Mouse (Mus musculus): ENCODE measurements around the gene Glod4.

Glod4 gene

GRCm38 (mm10) chr11:76081048-76081640 lies 162.4 kb downstream of the Glod4 start:
- no peak for DNase-seq (ENCODE audit: low spot score)

- DNase-seq (ENCODE audit: low spot score), result no peak
These were observed 163.2 kb downstream of the Glod4 start for GRCm38 (mm10) chr11:76080293-76080692.

GRCm38 (mm10) chr11:76077341-76077740 lies 166.2 kb downstream of the Glod4 start:
- DNase-seq (ENCODE audit: low spot score), result no peak

- DNase-seq (ENCODE audit: low spot score), result no peak
These were observed 169.0 kb downstream of the Glod4 start for GRCm38 (mm10) chr11:76074296-76075093.

Data from ovary, postnatal 14 days (tissue).